Mouse (Mus musculus): Measurements from ENCODE around the gene Tmem150c. TPM values are rescaled to one million over a fixed set of nuclear protein-coding genes. Genes with fewer than 3 reads are reported as not detected.

Gene Tmem150c
- polyA plus RNA-seq, 1 experiment from 2014 or later, result 2.3 TPM

DNA sequence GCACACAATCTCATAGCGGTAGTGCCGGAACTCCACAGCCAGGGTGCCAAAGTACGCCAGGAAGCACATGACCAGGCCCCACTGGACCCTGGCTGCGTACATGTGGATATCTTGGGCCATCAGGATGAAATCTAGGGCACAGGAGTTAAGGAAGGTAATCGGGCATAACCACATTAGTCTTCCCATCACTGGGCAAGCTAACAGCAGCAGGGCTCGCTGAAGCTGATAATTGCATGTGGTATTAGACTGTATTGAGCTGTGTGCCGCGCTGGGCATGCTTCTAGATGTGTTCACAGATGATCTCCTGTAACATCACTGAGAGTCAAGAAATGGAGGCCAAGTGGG is 79.7 kb downstream of the Tmem150c start:
- H3K4me3 ChIP-seq, result peak overlapping the region; percentile 58
- no peak for DNase-seq (ENCODE audit: low spot score)
- no peaks in the 10 kb centered on the region for H3K9me3 ChIP-seq
- H3K36me3 ChIP-seq, result no peaks in the 10 kb centered on the region
- H3K27ac ChIP-seq, result 0 out of 2 replicates have a peak overlapping the region, but pooled peaks have one; percentile 59
- peaks cover 9% of the 10 kb centered on the region for H3K4me1 ChIP-seq
- 0 out of 2 replicates have a peak, but pooled peaks cover 12% of the 10 kb centered on the region for H3K27me3 ChIP-seq (ENCODE audit: insufficient read depth, poor library complexity, severe bottlenecking)
- WGBS, result 74% methylated on average over 8 of the region's 8 CpGs

DNA sequence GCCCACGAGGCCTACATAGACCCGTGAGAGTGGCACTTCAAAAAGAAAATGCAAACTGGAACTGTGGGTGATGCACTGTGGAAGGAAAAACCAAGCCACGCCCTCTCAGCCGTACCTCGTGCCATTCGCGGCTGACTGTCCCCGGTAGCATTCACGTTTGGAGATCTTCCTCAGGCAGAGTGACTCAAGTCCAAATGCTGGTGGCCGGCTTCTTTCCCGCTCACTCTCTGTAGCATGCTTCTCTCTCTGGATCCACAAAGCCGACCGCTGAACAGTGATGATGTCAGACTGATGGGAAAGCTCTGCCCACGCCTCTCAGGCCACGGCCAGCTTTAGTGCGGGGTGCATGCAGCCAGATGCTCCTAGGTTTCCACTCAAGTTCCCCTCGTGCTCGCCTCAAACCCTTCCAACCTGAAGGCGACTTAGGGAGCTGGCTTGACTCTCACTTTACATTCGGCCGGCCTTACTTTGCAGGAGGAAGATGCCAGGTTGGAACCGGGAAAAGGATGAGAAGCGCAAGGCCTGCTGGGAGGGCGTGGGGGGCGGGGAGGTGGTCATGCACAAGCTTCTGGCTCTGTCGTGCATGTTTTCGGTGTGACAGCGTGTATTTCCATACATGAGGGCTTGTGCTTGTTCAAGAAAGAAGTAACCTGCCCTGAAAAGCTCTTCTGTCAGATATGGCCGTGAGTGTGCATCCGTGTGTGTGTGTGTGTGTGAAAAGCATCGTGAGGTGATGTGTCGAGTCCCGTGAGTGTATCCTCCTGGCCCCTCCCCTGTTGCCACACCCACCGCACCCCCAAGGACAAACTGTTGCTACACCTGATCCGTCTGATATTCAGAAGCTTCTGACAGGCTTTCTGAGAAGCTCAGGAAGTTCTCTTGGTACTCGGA is 80.3 kb downstream of the Tmem150c start:
- Histone ChIP-seq H3K4me1 (peaks cover 9% of the 10 kb centered on the region), H3K27ac (peak overlapping the region; percentile 59), H3K4me3 (peak overlapping the region; percentile 58), H3K36me3 (no peaks in the 10 kb centered on the region), H3K27me3 (ENCODE audit: insufficient read depth, poor library complexity, severe bottlenecking) (0 out of 2 replicates have a peak, but pooled peaks cover 12% of the 10 kb centered on the region), H3K9me3 (no peaks in the 10 kb centered on the region)
- WGBS, result 22% methylated on average over 36 of the region's 36 CpGs
- DNase-seq (ENCODE audit: low spot score), result no peak

DNA sequence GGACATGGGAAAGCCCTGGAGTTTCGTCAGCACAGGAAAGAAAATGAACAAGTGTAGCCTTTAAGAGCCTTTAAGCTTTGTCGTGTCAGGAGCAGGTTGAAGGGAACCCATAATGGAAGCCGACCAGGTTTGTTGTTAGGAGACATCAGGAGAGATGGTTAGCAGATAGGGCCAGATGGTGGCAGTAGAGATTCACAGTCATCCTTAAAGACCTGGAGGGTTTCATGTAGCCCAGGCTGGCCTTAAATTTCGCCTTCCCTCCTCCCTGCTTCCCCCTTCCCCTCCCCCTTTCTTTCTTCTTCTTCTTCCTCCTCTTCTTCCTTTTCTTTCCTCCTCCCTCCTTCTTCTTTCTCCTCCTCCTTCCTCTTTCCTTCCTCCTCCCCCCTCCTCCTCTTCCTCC is 85.0 kb downstream of the Tmem150c start:
- Histone ChIP-seq H3K4me1 (peaks cover 8% of the 10 kb centered on the region), H3K36me3 (peaks cover 24% of the 10 kb centered on the region; the same call in 1 of the 2 replicates), H3K4me3 (no peak overlapping the region), H3K27me3 (ENCODE audit: insufficient read depth, poor library complexity, severe bottlenecking) (no peaks in the 10 kb centered on the region), H3K9me3 (no peaks in the 10 kb centered on the region), H3K27ac (no peak overlapping the region)
- no peak for DNase-seq (ENCODE audit: low spot score)
- WGBS, result 63% methylated on average over 4 of the region's 4 CpGs

- H3K4me1 ChIP-seq, result no peaks in the 10 kb centered on the region
- H3K9me3 ChIP-seq, result no peaks in the 10 kb centered on the region
- H3K27ac ChIP-seq, result no peak overlapping the region
- H3K4me3 ChIP-seq, result no peak overlapping the region
- peaks cover 38% of the 10 kb centered on the region; the same call in 1 of the 2 replicates for H3K36me3 ChIP-seq
- 88% methylated on average over 9 of the region's 9 CpGs for WGBS
- no peak for DNase-seq (ENCODE audit: low spot score)
- no peaks in the 10 kb centered on the region for H3K27me3 ChIP-seq (ENCODE audit: insufficient read depth, poor library complexity, severe bottlenecking)
Measured at GRCm38 (mm10) chr5:100072557-100072956, 87.1 kb downstream of the Tmem150c start.

DNA sequence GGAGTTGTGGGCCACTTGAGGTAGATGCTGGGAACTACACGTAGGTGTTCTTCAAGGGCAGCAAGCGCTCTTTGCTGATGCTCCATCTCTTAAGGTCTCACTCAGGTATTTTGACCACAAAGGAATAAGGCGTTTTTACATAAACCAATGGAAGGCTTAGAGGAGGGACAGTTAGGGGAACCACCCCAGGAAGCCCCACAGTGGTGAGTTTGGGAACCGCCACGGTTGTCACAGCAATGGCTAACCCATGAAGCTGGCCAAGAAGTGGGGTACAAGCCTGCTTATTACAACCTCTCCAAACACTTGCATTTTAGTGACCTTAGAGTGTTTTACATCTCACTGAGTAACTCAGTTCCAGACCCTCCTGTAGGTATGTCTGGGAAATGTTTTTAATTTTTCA is 88.1 kb downstream of the Tmem150c start:
- no peak for DNase-seq (ENCODE audit: low spot score)
- WGBS, result 88% methylated on average over 5 of the region's 5 CpGs
- Histone ChIP-seq H3K27me3 (ENCODE audit: insufficient read depth, poor library complexity, severe bottlenecking) (no peaks in the 10 kb centered on the region), H3K27ac (no peak overlapping the region), H3K4me3 (no peak overlapping the region), H3K36me3 (peaks cover 47% of the 10 kb centered on the region), H3K9me3 (no peaks in the 10 kb centered on the region), H3K4me1 (no peaks in the 10 kb centered on the region)

DNA sequence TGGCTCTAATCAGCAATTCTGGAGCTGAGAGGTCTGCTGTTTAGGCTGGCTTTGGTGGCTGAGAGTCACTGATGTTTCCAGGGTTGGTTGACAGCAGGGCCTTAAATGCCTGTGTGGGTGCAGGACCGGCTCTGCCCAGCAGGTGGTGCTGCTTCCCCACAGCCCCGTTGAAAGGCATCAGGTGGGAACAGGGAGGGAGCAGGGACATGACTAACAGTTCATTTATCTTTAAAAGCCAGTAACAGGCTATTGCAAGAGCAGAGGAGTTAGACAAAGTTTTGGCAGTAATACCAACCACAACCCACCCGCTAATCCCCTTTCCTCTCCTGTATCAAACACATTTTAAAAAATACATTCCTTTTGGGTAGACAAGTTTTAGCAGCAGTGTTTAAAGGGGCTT is 89.4 kb downstream of the Tmem150c start:
- Histone ChIP-seq H3K4me1 (no peaks in the 10 kb centered on the region), H3K27me3 (ENCODE audit: insufficient read depth, poor library complexity, severe bottlenecking) (no peaks in the 10 kb centered on the region), H3K9me3 (no peaks in the 10 kb centered on the region), H3K4me3 (no peak overlapping the region), H3K27ac (no peak overlapping the region), H3K36me3 (peaks cover 57% of the 10 kb centered on the region)
- WGBS, result 31% methylated on average over 3 of the region's 3 CpGs
- DNase-seq (ENCODE audit: low spot score), result peak; percentile 89

DNA sequence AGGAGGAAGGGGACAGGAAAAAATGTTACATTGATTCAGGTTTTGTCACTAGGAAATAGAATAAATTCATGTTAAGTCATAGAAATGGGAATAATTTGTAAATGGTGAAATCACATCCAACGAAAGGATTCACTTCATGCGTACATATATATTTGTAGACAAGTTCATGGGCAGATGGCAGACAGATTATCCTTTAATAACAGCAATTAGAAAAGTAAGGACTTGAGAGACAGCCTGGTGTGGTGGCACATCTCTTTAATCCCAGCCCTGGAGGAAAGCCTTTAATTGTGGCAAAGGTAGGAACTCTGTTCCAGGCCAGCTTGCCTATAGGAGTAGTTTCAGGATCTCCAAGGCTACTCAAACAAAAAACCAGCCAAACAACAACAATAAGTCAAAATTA is 90.1 kb downstream of the Tmem150c start:
- H3K4me1 ChIP-seq, result no peaks in the 10 kb centered on the region
- no peaks in the 10 kb centered on the region for H3K9me3 ChIP-seq
- H3K36me3 ChIP-seq, result peaks cover 63% of the 10 kb centered on the region
- H3K27ac ChIP-seq, result no peak overlapping the region
- no peaks in the 10 kb centered on the region for H3K27me3 ChIP-seq (ENCODE audit: insufficient read depth, poor library complexity, severe bottlenecking)
- DNase-seq (ENCODE audit: low spot score), result no peak
- H3K4me3 ChIP-seq, result no peak overlapping the region
- WGBS, result 93% methylated on average over 2 of the region's 2 CpGs

- Histone ChIP-seq H3K27ac (no peak overlapping the region), H3K36me3 (peaks cover 69% of the 10 kb centered on the region), H3K9me3 (no peaks in the 10 kb centered on the region), H3K27me3 (ENCODE audit: insufficient read depth, poor library complexity, severe bottlenecking) (no peaks in the 10 kb centered on the region), H3K4me3 (no peak overlapping the region), H3K4me1 (no peaks in the 10 kb centered on the region)
- WGBS, result 91% methylated on average over 16 of the region's 16 CpGs
- no peak for DNase-seq (ENCODE audit: low spot score)
Measured at GRCm38 (mm10) chr5:100067579-100067978, 92.0 kb downstream of the Tmem150c start.

DNA sequence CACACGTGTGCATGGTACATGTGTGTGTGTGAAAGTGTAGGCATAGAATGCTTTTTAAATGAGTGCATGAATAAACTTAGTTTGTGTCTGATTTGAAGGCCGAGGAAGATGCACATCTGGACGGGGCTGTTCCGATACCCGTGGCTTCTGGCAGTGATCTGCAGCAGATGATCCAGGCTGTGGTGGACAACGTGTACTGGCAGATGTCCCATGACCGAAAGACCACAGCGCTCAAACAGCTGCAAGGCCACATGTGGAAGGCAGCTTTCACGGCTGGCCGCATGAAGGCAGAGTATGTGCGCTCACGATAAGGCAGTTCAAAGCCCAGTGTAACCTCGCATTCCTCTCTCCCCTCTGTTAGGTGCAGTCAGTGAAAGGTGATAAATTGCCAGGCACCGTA is 98.7 kb downstream of the Tmem150c start:
- no peaks in the 10 kb centered on the region for H3K9me3 ChIP-seq
- 95% methylated on average over 14 of the region's 14 CpGs for WGBS

DNA sequence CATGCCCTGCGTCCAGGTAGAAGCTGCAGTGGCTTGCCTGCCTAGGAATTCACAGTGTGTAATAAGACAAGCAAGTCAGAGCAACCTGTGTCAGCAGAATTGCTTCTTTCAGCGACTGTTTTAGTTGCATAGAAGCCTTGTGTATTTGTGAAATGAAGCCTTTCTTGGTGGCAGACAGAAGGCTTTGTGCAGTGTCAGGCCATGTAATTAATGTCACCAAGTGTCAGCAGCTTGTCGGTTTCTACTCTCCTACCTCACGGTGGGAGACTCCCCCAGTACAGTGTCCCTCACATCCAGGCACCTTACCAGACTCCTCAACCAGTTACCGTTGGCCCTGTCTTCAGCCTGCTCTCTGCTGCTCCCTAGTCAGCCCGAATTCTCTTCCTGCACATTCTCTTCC is 100.3 kb downstream of the Tmem150c start:
- H3K9me3 ChIP-seq, result no peaks in the 10 kb centered on the region
- 80% methylated on average over 6 of the region's 6 CpGs for WGBS
- peaks cover 18% of the 10 kb centered on the region for H3K4me1 ChIP-seq
- DNase-seq (ENCODE audit: low spot score), result no peak
- no peak overlapping the region for H3K4me3 ChIP-seq
- H3K27me3 ChIP-seq (ENCODE audit: insufficient read depth, poor library complexity, severe bottlenecking), result no peaks in the 10 kb centered on the region
- H3K27ac ChIP-seq, result no peak overlapping the region
- H3K36me3 ChIP-seq, result peaks cover 52% of the 10 kb centered on the region

More for the DNA sequence above, 98.7 kb downstream of the Tmem150c start:
- no peak overlapping the region for H3K27ac ChIP-seq
- peaks cover 66% of the 10 kb centered on the region for H3K36me3 ChIP-seq
- H3K4me3 ChIP-seq, result no peak overlapping the region
- DNase-seq (ENCODE audit: low spot score), result no peak
- H3K4me1 ChIP-seq, result peaks cover 2% of the 10 kb centered on the region; the same call in 1 of the 2 replicates
- H3K27me3 ChIP-seq (ENCODE audit: insufficient read depth, poor library complexity, severe bottlenecking), result no peaks in the 10 kb centered on the region

GRCm38 (mm10) chr5:100058729-100059128 is 100.9 kb downstream of the Tmem150c start:
- Histone ChIP-seq H3K9me3 (no peaks in the 10 kb centered on the region), H3K4me1 (peaks cover 21% of the 10 kb centered on the region), H3K27ac (no peak overlapping the region), H3K27me3 (ENCODE audit: insufficient read depth, poor library complexity, severe bottlenecking) (no peaks in the 10 kb centered on the region), H3K4me3 (no peak overlapping the region), H3K36me3 (peaks cover 46% of the 10 kb centered on the region)
- DNase-seq (ENCODE audit: low spot score), result no peak
- WGBS, result 73% methylated on average over 6 of the region's 6 CpGs

- peaks cover 44% of the 10 kb centered on the region for H3K36me3 ChIP-seq
- DNase-seq (ENCODE audit: low spot score), result no peak
- no peaks in the 10 kb centered on the region for H3K27me3 ChIP-seq (ENCODE audit: insufficient read depth, poor library complexity, severe bottlenecking)
- WGBS, result 86% methylated on average over 14 of the region's 15 CpGs
- H3K4me3 ChIP-seq, result no peak overlapping the region
- peaks cover 26% of the 10 kb centered on the region for H3K4me1 ChIP-seq
- H3K9me3 ChIP-seq, result no peaks in the 10 kb centered on the region
- H3K27ac ChIP-seq, result no peak overlapping the region
Measured at GRCm38 (mm10) chr5:100057461-100058209, 102.0 kb downstream of the Tmem150c start.

DNA sequence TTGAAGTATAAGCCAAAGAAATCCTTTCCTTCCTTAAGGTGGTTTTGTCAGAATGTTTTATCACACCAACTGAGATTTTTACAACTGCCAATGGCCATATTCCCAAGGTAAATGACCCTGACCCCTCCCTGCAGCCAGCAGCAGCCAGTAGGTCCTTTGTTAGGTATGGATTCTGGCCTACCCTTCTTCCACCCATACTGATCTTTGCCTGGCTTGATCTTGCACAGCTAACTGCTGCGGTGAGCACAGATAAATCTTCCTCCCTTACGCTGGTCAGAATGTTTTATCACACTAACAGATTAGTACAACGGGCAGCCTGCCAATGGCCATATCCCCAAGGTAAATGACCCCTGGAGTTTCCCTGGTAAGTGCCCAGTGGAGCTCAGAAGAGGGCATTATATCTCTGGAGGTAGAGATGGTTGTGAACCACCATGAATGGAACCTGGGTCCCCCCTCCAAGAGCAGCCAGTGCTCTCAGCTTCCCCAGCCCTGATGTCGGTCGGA is 103.7 kb downstream of the Tmem150c start:
- Histone ChIP-seq H3K4me3 (no peak overlapping the region), H3K36me3 (peaks cover 40% of the 10 kb centered on the region), H3K27ac (no peak overlapping the region), H3K9me3 (no peaks in the 10 kb centered on the region), H3K27me3 (ENCODE audit: insufficient read depth, poor library complexity, severe bottlenecking) (no peaks in the 10 kb centered on the region), H3K4me1 (peaks cover 27% of the 10 kb centered on the region)
- WGBS, result 66% methylated on average over 5 of the region's 5 CpGs
- no peak for DNase-seq (ENCODE audit: low spot score)
